Mouse (Mus musculus): Measurements from ENCODE around the gene St8sia4. TPM values are rescaled to one million over a fixed set of nuclear protein-coding genes. Genes with fewer than 3 reads are reported as not detected.
A peak's percentile ranks its signal among the peaks of the same experiment; 100 is the strongest.
"Not testable (repeated sequence)": the region's sequence is repeated elsewhere in the genome, so short reads cannot be mapped to it uniquely, and the experiment has no call there.

Gene St8sia4
- polyA plus RNA-seq, 1 experiment from 2014 or later: 6.4 TPM

GRCm38 (mm10) chr1:95583310-95583709 lies 84.1 kb downstream of the St8sia4 start:
- Histone ChIP-seq H3K27me3 (replicated peaks; ENCODE audit: low read depth, poor library complexity, severe bottlenecking) (no peaks in the 10 kb centered on the region), H3K9me3 (no peaks in the 10 kb centered on the region), H3K36me3 (replicated peaks) (no peaks in the 10 kb centered on the region), H3K4me1 (peaks cover 6% of the 10 kb centered on the region; the same call in 1 of the 2 replicates), H3K27ac (replicated peaks) (no peak overlapping the region), H3K4me3 (no peak overlapping the region)
- 85% methylated on average over 1 of the region's 1 CpGs for whole genome bisulfite sequencing
- no peak for DNase-seq (ENCODE audit: low spot score)

- Histone ChIP-seq H3K9me3 (no peaks in the 10 kb centered on the region), H3K4me3 (no peak overlapping the region), H3K27ac (replicated peaks) (no peak overlapping the region), H3K36me3 (replicated peaks) (no peaks in the 10 kb centered on the region), H3K4me1 (peaks cover 6% of the 10 kb centered on the region; the same call in 1 of the 2 replicates), H3K27me3 (replicated peaks; ENCODE audit: low read depth, poor library complexity, severe bottlenecking) (no peaks in the 10 kb centered on the region)
- peak; percentile 47 for DNase-seq (ENCODE audit: low spot score)
- WGBS: 32% methylated on average over 1 of the region's 1 CpGs
These were observed 85.1 kb downstream of the St8sia4 start for GRCm38 (mm10) chr1:95582264-95582663.

- Histone ChIP-seq H3K4me1 (no peaks in the 10 kb centered on the region), H3K36me3 (replicated peaks) (no peaks in the 10 kb centered on the region), H3K27ac (replicated peaks) (no peak overlapping the region), H3K9me3 (no peaks in the 10 kb centered on the region), H3K4me3 (no peak overlapping the region), H3K27me3 (replicated peaks; ENCODE audit: low read depth, poor library complexity, severe bottlenecking) (no peaks in the 10 kb centered on the region)
- 93% methylated on average over 9 of the region's 9 CpGs for WGBS
- no peak for DNase-seq (ENCODE audit: low spot score)
These were observed 94.5 kb downstream of the St8sia4 start for GRCm38 (mm10) chr1:95572619-95573540.

DNA sequence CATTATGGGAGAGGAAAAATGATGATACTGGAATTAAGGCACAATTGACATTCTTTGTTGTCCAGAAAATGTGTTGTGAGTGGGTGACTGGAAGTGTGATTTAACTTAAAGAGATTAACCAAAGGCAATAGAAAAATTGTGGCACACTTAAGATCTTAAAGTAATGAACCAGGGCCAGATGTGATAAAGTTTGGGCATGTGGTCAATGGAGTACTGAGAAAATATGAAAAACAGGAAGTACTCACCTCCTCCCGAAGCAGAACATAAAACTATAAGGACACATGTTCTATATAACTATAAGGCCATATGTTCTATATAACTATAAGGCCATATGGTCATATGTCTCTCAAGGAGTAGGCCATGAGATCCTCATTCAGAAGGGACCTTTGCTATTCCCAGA lies 96.3 kb downstream of the St8sia4 start:
- Histone ChIP-seq H3K9me3 (no peaks in the 10 kb centered on the region), H3K36me3 (replicated peaks) (no peaks in the 10 kb centered on the region)
- 83% methylated on average over 1 of the region's 1 CpGs for WGBS

GRCm38 (mm10) chr1:95554556-95554955 lies 112.8 kb downstream of the St8sia4 start:
- H3K4me3 ChIP-seq; H3K9me3 ChIP-seq; H3K4me1 ChIP-seq; H3K27ac ChIP-seq (replicated peaks); H3K36me3 ChIP-seq (replicated peaks); DNase-seq (ENCODE audit: low spot score); H3K27me3 ChIP-seq (replicated peaks; ENCODE audit: low read depth, poor library complexity, severe bottlenecking): not testable (repeated sequence)

More for the DNA sequence above, 96.3 kb downstream of the St8sia4 start:
- Histone ChIP-seq H3K27ac (replicated peaks) (no peak overlapping the region), H3K27me3 (replicated peaks; ENCODE audit: low read depth, poor library complexity, severe bottlenecking) (no peaks in the 10 kb centered on the region), H3K4me1 (no peaks in the 10 kb centered on the region), H3K4me3 (no peak overlapping the region)
- no peak for DNase-seq (ENCODE audit: low spot score)

GRCm38 (mm10) chr1:95541460-95541859 lies 125.9 kb downstream of the St8sia4 start:
- Histone ChIP-seq H3K4me1 (peaks cover 3% of the 10 kb centered on the region), H3K4me3 (no peak overlapping the region), H3K36me3 (replicated peaks) (no peaks in the 10 kb centered on the region), H3K27me3 (replicated peaks; ENCODE audit: low read depth, poor library complexity, severe bottlenecking) (no peaks in the 10 kb centered on the region), H3K9me3 (no peaks in the 10 kb centered on the region), H3K27ac (replicated peaks) (no peak overlapping the region)
- no peak for DNase-seq (ENCODE audit: low spot score)
- WGBS: 64% methylated on average over 3 of the region's 3 CpGs

Data from embryonic facial prominence, embryonic 10.5 days (tissue).